Mouse (Mus musculus): Measurements from ENCODE around the gene Igf1r.
"Not testable (repeated sequence)": the region's sequence is repeated elsewhere in the genome, so short reads cannot be mapped to it uniquely, and the experiment has no call there.

Gene Igf1r

DNA sequence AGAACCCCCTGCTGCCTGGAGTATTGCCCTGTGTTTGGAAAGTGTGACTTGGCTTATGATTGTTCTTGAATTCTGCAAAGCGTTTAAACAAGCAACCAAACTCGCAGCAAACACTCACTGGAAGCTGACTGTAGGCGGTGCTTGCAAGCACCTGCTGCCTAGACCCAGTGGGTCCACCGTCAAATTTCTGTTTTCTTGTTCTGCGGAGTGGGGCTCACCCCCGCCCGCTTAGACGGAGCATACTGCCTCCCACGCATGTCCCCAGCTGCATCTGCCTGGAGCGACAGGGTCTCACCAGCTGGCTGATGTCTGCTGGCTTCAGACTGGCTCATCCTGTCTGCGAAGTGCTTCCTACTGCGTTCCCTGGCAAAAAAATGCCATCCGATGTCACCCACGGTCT is 311.9 kb downstream of the Igf1r start:
- DNase-seq (ENCODE audit: low read depth, low spot score): no peak

GRCm38 (mm10) chr7:68265391-68265790 is 312.8 kb downstream of the Igf1r start:
- no peak for DNase-seq (ENCODE audit: low read depth, low spot score)

DNA sequence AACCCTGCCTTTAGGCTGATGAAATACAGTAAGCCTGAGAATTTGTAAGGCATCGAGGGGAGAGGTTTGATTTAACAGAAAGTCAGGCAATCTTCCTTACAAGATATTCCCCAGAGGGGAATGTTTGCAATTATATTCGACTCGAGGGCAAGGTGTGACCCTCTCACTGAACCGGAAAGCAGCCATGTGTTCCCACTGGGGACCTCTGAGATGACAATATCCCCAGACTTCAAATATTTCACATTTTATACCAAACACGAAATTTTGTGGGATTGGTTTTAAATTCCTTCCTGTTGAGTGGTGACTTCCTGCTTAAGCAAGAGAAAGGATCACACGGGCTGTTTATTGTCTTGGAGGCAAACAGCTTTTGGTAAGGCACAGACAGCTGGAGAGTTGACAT is 314.1 kb downstream of the Igf1r start:
- DNase-seq (ENCODE audit: low read depth, low spot score): no peak

GRCm38 (mm10) chr7:68270551-68270950 is 317.9 kb downstream of the Igf1r start:
- no peak for DNase-seq (ENCODE audit: low read depth, low spot score)

GRCm38 (mm10) chr7:68271816-68272215 is 319.2 kb downstream of the Igf1r start:
- no peak for DNase-seq (ENCODE audit: low read depth, low spot score)

DNA sequence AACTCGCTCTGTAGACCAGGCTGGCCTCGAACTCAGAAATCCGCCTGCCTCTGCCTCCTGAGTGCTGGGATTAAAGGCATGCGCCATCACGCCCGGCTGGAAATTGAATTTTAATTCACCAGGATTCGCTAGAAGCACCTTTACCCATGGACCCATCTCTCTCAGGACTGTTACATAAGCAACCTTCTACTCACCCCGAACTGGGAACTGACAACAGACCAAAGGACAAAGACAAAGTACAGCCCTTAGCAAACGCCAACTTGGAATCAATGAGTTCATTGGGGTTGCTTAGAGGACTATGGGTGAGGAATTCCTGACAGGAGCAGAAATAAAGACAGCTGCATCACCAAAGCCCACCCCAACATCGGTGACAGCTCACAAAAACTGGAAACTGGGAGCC is 320.0 kb downstream of the Igf1r start:
- no peak for DNase-seq (ENCODE audit: low read depth, low spot score)

GRCm38 (mm10) chr7:68273515-68273914 is 320.9 kb downstream of the Igf1r start, which contains the start of gene Fam169b:
Gene Fam169b (plus strand): TSS chr7:68273839.
- no peak for DNase-seq (ENCODE audit: low read depth, low spot score)

GRCm38 (mm10) chr7:68274218-68274617 is 321.6 kb downstream of the Igf1r start:
- DNase-seq (ENCODE audit: low read depth, low spot score): no peak

GRCm38 (mm10) chr7:68274951-68275350 is 322.3 kb downstream of the Igf1r start:
- no peak for DNase-seq (ENCODE audit: low read depth, low spot score)

GRCm38 (mm10) chr7:68275445-68275837 is 322.8 kb downstream of the Igf1r start:
- DNase-seq (ENCODE audit: low read depth, low spot score): not testable (repeated sequence)

DNA sequence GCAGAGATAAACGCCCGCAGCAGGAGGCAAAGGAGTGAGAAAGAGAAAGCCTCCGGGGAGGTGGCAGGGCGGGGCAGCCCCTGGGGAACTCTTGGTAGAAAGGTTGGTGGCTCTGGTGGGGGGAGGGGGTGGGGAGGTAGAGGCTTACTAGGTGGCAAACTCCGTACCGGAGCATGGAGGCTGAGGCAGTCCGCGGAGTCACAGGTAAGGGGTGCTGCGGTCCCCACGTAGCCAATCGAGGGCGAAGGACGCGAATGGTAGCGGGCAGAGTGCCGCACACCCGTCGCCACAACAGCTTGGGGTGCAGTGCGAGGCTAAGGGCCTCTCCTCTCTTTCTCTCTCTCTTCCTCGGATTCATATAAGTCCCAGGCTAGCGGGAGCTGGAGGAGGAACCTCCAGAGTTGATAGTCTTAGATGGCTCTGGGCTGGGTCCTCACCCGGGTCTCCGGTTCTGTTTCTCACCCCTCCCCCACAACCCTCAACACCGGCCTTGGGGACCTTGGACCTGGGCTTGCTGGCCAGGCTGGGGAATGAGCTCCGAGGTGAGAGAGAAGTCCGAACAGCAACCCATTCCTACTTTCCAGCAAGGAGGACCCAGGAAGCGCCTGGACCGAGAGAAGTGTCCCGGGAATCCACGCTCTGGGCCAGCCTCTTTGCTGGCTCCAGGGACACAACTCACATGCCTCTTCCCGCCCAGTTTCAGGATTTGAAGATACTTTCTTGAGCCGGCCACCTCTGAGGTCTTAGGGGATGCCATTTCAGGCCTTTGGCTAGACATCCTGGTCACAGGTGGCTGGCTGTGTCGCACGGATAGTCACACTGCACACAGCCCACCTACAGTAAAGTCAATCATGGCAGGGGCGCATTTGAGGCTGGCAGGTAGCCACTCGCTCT is 323.5 kb downstream of the Igf1r start:
- no peak for DNase-seq (ENCODE audit: low read depth, low spot score)

DNA sequence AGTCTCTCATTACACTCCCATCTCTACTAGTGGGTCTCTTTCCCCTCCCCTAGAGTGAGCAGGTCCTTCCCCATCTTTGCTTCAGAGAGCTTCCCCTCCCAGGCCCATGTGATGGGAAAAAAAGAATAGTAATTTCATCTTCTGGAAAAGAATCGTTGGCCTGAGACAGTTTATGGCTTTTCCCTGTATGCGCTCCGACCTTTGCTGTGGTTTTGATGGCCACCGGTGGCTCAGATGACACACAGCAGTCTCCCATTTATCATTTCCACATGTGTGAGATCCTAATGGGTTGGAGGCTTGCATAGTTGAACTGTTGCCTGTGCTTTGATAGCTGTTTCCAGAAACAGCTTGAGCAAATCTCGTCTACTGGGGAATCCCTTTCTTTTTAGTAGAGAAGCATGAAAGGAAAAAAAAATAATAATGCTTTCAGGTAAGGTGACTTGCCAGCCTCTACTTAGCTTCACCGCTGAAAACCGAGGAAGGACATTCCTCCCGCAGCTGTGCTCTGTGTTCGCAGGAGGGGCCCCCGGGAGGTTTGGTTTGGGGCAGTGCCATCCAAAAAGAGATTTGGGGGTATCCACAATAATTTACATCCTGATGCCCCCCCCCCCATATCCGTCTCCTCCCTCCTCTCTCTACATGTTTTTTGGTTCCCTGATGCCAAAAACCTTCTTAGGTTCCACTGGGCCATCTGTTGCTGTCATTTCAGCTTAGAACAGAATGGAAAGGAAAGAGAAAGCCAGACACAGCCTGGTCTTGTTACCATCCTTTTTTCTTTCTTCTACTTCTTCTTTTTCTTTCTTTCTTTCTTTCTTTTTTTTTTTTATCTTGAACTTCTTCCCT is 324.6 kb downstream of the Igf1r start:
- no peak for DNase-seq (ENCODE audit: low read depth, low spot score)

GRCm38 (mm10) chr7:68277897-68278270 is 325.3 kb downstream of the Igf1r start:
- no peak for DNase-seq (ENCODE audit: low read depth, low spot score)

DNA sequence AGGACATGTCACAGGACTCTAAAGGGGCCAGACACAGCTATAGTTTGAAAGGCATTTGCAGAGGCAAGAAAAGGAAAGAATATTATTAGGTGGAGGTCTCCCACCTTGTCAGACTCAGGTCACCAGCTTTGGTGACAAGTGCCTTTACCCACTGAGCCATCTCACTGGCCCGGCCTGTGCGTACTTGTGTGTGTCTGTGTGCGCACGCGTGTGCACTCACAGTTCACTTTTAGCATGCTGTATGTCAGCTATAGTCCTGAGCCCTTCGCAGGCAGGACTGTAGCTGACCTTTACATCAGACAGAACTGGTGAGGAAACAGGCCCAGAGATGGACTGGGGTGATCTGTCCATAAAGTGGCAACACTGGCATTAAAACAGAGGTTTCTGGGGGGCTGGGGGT is 325.8 kb downstream of the Igf1r start:
- DNase-seq (ENCODE audit: low read depth, low spot score): no peak

DNA sequence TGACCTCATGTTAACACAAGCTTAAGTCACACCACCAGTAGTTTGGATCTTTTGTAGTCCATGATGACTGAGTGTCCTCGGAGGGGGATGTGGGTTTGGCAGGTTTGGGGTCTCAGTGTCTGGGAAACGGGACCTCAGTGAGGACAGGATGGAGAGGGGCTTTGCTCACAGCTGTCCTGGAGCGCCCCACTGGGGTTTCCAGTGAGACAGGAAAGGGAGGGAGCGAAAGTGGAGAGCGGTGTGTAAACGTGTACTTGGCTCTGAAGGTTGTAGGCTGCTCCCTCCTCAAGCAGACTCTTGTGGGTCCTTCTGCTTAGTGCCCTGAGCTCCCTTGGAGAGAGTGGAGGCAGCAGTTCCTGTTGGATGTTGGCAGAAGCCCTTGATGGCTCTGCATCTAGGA is 326.3 kb downstream of the Igf1r start:
- DNase-seq (ENCODE audit: low read depth, low spot score): no peak

DNA sequence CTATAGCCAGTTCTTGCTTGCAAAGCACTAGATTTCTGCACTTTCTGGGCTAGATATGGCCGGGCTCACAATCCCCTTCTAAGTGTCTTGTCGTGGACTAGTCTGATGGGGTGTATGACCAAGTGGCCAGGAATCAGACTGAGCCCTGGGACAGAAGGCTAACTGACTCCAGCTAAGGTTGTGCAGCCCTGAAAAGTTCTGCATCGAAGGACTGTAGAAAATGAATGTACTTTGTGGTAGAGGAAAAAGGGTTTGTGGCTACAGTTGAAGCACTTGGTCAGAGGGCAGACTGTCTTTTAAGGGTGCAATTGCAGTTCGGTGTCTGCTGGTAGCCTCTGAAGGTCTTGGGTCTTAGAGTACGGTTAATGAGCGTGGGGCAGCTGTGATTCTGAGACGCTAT is 326.9 kb downstream of the Igf1r start:
- no peak for DNase-seq (ENCODE audit: low read depth, low spot score)

DNA sequence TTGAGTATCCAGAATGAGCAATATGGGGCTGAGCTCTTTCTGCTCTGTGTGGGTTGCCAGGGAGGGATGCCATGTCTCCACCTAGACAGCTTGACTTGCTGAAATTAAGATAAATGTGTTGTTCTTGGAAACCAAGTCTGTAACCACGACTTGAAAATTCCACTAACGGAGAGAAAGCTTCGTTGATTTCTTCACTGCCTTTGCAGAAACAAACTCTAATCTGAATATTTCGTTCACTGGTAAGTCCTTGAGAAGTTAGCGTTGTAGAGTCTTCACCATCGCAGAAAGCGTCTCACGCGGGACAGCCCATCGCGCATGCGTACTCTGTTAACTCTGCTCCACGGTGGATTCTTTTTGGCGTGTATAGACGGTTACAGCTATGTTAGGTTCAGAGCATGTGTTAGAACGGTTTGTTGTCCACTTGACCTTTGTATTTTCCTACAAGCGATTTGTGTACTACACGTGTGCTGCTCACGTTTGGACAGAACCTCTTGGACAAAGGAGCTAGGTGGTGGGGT is 327.8 kb downstream of the Igf1r start:
- no peak for DNase-seq (ENCODE audit: low read depth, low spot score)

- DNase-seq (ENCODE audit: low read depth, low spot score): no peak
Measured at GRCm38 (mm10) chr7:68281341-68281740, 328.7 kb downstream of the Igf1r start.

DNA sequence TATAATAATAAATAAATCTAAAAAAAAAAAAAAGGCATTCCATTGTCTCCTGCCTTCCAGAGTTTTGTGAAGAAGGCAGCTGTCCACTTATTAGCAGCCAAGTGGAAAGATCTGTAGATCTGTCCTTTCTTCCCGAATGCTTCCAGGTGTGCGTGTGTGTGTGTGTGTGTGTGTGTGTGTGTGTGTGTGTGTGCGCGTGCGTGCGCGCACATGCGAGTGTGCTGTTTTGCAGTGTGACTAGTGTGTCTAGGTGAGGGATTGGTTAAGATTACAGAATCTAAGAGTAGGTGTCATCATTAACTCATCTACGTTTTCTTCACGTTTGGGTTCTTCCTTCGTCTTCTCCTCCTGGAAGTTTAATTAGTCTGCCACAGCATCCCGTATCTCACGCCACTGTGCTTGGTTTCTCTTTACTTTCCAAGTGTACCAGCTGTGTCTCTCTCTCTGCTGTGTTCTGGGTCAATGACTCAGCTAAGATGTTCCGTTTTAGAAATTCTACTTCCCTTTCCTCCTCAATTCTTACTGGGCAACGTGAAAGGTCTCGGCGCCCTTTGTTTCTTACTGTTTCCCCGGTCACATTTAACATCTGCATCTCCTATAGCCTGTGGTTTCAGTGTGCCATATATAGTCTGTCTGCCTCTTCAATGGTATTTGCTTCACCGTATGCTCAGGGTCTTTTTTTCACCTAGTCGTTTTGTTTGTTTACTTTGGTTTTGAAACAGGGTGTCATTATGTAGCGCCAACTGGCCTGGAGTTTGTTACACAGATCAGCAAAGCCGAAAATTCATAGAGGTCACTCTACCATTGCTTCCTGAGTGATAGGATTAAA is 329.9 kb downstream of the Igf1r start:
- DNase-seq (ENCODE audit: low read depth, low spot score): no peak

GRCm38 (mm10) chr7:68283133-68283520 is 330.5 kb downstream of the Igf1r start:
- DNase-seq (ENCODE audit: low read depth, low spot score): not testable (repeated sequence)
